Mouse (Mus musculus): ENCODE measurements at regions not wholly inside any gene's neighbourhood (a gene's known extent, or its start where the extent isn't known, plus 50 kb on each side); places are given as distances from the start of the nearest gene placed in this dataset.
A peak's percentile ranks its signal among the peaks of the same experiment; 100 is the strongest.
"Not testable (repeated sequence)": the region's sequence is repeated elsewhere in the genome, so short reads cannot be mapped to it uniquely, and the experiment has no call there.

DNA sequence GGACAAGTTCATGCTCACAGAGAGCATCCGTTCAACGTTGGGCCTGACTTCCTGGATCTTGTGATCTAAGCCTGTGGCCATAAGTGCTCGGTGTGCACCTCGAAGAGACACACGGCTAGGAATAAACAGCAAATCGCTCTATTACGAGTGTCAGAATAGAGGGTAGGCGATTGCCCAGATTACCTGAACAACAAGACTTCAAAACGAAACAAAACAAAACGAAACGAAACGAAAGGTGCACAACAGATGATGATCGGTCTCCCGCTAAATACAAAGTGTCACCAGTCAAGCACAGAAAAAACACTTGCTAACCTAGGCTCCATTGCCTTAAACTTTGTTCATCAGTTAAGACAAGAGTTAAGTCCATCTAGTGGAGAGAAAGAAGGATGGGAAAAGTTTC is 67.4 kb downstream of the Pdia4 start:
- DNase-seq (ENCODE audit: low read depth) = not testable (repeated sequence)

GRCm38 (mm10) chr6:47743856-47744255 is 69.4 kb downstream of the Pdia4 start:
- not testable (repeated sequence) for DNase-seq (ENCODE audit: low read depth)

GRCm38 (mm10) chr6:47740216-47740615 is 73.0 kb downstream of the Pdia4 start:
- DNase-seq (ENCODE audit: low read depth) = peak; percentile 46

DNA sequence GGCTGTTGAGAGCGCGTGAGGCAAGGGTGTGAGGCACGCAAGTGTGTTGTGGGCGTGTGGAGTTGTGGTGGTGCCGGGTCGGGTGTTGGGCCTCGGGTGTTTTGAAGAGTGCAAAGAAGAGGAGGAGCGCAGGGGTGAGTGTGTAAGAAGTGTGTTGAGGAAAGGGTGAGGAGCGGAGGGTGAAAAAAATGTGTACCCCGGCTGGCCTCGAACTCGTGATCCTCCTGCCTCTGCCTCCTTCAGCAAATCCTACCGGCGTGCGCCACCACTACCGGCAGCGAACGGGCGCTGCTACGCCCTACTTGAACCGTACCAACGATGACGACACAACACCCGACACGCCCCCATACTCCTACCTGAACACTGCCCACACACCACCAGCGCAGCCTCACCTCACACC is 73.5 kb downstream of the Pdia4 start:
- DNase-seq (ENCODE audit: low read depth) = not testable (repeated sequence)

GRCm38 (mm10) chr6:47737972-47738371 is 75.3 kb downstream of the Pdia4 start:
- not testable (repeated sequence) for DNase-seq (ENCODE audit: low read depth)

All from 416B (cell line).